Mouse (Mus musculus): ENCODE results near the gene Fahd1. TPM values are rescaled to one million over a fixed set of nuclear protein-coding genes. Genes with fewer than 3 reads are reported as not detected.

Gene Fahd1
- 19.1 TPM in 2 replicates for polyA plus RNA-seq (2015; fragmentation: Nextera tagmentation; extraction: Ambion mirVana)

DNA sequence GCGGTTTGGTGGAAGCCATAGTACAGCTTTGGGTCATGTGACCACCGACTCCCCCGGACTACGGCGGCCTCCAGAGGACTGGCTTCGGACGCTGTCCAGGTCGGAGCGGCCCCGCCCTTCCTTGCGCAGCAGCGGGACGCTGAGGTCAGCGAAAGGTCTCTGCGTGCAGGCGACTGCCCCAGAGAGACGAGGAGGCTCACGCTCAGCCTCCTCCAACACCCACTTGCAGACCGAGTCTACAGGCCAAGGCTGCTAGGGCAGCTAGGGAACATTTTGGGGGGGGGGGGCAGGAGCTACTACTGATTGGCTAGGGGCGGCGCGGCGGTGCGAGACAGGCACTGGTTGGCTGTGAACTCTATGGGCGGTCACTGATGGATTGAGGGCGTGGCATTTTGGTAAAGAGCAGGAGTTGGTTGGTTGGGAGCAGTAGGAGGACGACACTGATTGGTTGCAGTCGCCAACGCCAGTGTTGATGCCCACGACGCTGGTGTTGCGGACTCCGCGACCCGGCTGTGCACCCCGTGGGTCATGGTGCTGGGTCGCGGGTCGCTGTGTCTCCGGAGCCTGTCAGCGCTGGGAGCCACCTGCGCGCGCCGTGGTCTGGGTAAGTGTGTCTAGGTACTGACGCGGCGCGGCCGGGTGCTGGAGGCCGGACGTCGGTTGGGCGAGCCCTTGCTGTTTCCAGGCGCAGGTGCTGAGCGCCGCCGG is at the start of gene Fahd1:
Gene Fahd1 (minus strand): TSS at position 300 of the 708 bp plus-strand sequence.
- no peaks in the 10 kb centered on the region for H3K9me3 ChIP-seq
- H3K4me3 ChIP-seq = peak within 1 kb of the TSS; percentile 98
- H3K9ac ChIP-seq = peak within 1 kb of the TSS; percentile 88
- peak; percentile 100 for ATAC-seq (replicated peaks)
- H3K4me1 ChIP-seq = peaks cover 26% of the 10 kb centered on the region
- peak within 1 kb of the TSS; percentile 97 for H3K27ac ChIP-seq
- peak within 1 kb of the TSS; percentile 95 for H3K4me2 ChIP-seq
- peaks cover 3% of the 10 kb centered on the region; the same call in 1 of the 2 replicates for H3K36me3 ChIP-seq (replicated peaks)
- H3K27me3 ChIP-seq (replicated peaks) = no peaks in the 10 kb centered on the region
- 0% methylated on average over 58 of the region's 58 CpGs for WGBS

- Histone ChIP-seq H3K27me3 (replicated peaks) (no peaks in the 10 kb centered on the region), H3K4me2 (no peak overlapping the region), H3K4me3 (no peak overlapping the region), H3K27ac (no peak overlapping the region), H3K9me3 (no peaks in the 10 kb centered on the region), H3K4me1 (peaks cover 36% of the 10 kb centered on the region), H3K9ac (no peak overlapping the region), H3K36me3 (replicated peaks) (peaks cover 66% of the 10 kb centered on the region)
- ATAC-seq (replicated peaks) = no peak
- 83% methylated on average over 5 of the region's 5 CpGs for WGBS
Observed at GRCm38 (mm10) chr17:24899153-24899552, 49.0 kb upstream of the Fahd1 start.

- Histone ChIP-seq H3K27me3 (replicated peaks) (no peaks in the 10 kb centered on the region), H3K4me3 (peak overlapping the region; percentile 4; the same call in 1 of the 2 replicates), H3K4me1 (peaks cover 45% of the 10 kb centered on the region), H3K4me2 (0 out of 2 replicates have a peak overlapping the region, but pooled peaks have one; percentile 92), H3K9ac (peak overlapping the region; percentile 90; the same call in 1 of the 2 replicates), H3K9me3 (no peaks in the 10 kb centered on the region), H3K27ac (no peak overlapping the region), H3K36me3 (replicated peaks) (peaks cover 60% of the 10 kb centered on the region)
- ATAC-seq (replicated peaks) = no peak
- 92% methylated on average over 4 of the region's 4 CpGs for WGBS
Observed at GRCm38 (mm10) chr17:24898041-24898854, 48.1 kb upstream of the Fahd1 start.

DNA sequence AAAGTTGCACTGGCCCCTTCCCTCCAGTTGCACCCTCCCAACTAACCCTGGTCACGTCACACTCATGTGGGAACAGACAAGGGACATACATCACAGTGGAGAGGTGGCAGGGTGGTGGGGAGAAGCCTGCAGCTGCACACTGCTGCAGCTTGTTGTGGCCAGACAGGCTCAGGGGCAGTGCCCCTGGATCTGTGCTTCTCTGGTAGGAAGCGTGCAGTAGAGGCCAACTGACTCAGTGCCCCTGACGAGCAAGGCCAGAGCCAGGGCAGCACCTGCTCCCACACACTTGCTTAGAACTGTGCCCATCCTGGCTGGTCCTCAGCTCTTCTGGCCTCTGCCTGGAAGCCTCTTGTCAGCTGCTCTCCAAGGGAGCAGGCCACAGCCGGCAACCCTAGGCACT is 47.4 kb upstream of the Fahd1 start:
- H3K27me3 ChIP-seq (replicated peaks) = no peaks in the 10 kb centered on the region
- no peak for ATAC-seq (replicated peaks)
- peak overlapping the region; percentile 90; the same call in 1 of the 2 replicates for H3K9ac ChIP-seq
- H3K36me3 ChIP-seq (replicated peaks) = peaks cover 60% of the 10 kb centered on the region
- H3K9me3 ChIP-seq = no peaks in the 10 kb centered on the region
- peak overlapping the region; percentile 76 for H3K4me3 ChIP-seq
- WGBS = 81% methylated on average over 4 of the region's 4 CpGs
- peaks cover 50% of the 10 kb centered on the region for H3K4me1 ChIP-seq
- H3K4me2 ChIP-seq = peak overlapping the region; percentile 92
- 0 out of 2 replicates have a peak overlapping the region, but pooled peaks have one; percentile 14 for H3K27ac ChIP-seq

DNA sequence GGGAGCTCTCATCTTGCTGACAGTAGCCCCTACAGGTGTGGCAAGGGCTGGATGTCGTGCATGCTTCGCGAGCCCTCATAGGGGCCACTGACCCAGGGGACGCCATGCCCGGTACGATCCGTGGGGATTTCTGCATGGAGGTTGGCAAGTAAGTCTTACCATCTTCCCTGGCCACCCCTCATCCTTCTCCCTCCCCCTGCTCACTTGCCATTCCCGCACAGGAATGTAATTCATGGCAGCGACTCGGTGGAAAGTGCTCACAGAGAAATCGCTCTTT is 46.8 kb upstream of the Fahd1 start:
- H3K4me3 ChIP-seq = peak overlapping the region; percentile 76
- 30% methylated on average over 11 of the region's 11 CpGs for WGBS
- peak overlapping the region; percentile 88 for H3K27ac ChIP-seq
- H3K4me1 ChIP-seq = peaks cover 50% of the 10 kb centered on the region
- no peaks in the 10 kb centered on the region for H3K27me3 ChIP-seq (replicated peaks)
- H3K9me3 ChIP-seq = no peaks in the 10 kb centered on the region
- H3K4me2 ChIP-seq = peak overlapping the region; percentile 92
- no peak for ATAC-seq (replicated peaks)
- peak overlapping the region; percentile 90 for H3K9ac ChIP-seq
- peaks cover 54% of the 10 kb centered on the region for H3K36me3 ChIP-seq (replicated peaks)

- H3K27ac ChIP-seq = peak within 1 kb of the TSS; percentile 88
- H3K9me3 ChIP-seq = no peaks in the 10 kb centered on the region
- peak within 1 kb of the TSS; percentile 90 for H3K9ac ChIP-seq
- peak within 1 kb of the TSS; percentile 92 for H3K4me2 ChIP-seq
- H3K27me3 ChIP-seq (replicated peaks) = no peaks in the 10 kb centered on the region
- H3K36me3 ChIP-seq (replicated peaks) = peaks cover 50% of the 10 kb centered on the region
- ATAC-seq (replicated peaks) = peak; percentile 65
- H3K4me3 ChIP-seq = peak within 1 kb of the TSS; percentile 76
- peaks cover 50% of the 10 kb centered on the region for H3K4me1 ChIP-seq
- under 1% methylated on average over 50 of the region's 50 CpGs for WGBS
Observed at GRCm38 (mm10) chr17:24896241-24896992, 46.3 kb upstream of the Fahd1 start, which contains the start of gene Nme3. Gene Nme3 (plus strand): TSS chr17:24896500.

- Histone ChIP-seq H3K36me3 (replicated peaks) (peaks cover 50% of the 10 kb centered on the region), H3K4me3 (peak overlapping the region; percentile 76), H3K9ac (peak overlapping the region; percentile 90), H3K4me1 (peaks cover 50% of the 10 kb centered on the region), H3K27me3 (replicated peaks) (no peaks in the 10 kb centered on the region), H3K9me3 (no peaks in the 10 kb centered on the region), H3K4me2 (peak overlapping the region; percentile 92), H3K27ac (peak overlapping the region; percentile 88)
- ATAC-seq (replicated peaks) = no peak
- WGBS = 10% methylated on average over 23 of the region's 23 CpGs
Observed at GRCm38 (mm10) chr17:24895571-24896240, 45.5 kb upstream of the Fahd1 start.

GRCm38 (mm10) chr17:24894995-24895547 is 44.9 kb upstream of the Fahd1 start, which contains the start of the genes Eme2 and Mrps34:
Gene Eme2 (minus strand): TSS chr17:24895087.
Gene Mrps34 (plus strand): TSS chr17:24895116.
- H3K4me3 ChIP-seq = peak within 1 kb of the TSS; percentile 76
- peak; percentile 68 for ATAC-seq (replicated peaks)
- peak within 1 kb of the TSS; percentile 90 for H3K9ac ChIP-seq
- H3K9me3 ChIP-seq = no peaks in the 10 kb centered on the region
- under 1% methylated on average over 62 of the region's 62 CpGs for WGBS
- peaks cover 50% of the 10 kb centered on the region for H3K4me1 ChIP-seq
- H3K4me2 ChIP-seq = peak within 1 kb of the TSS; percentile 92
- no peaks in the 10 kb centered on the region for H3K27me3 ChIP-seq (replicated peaks)
- peak within 1 kb of the TSS; percentile 88 for H3K27ac ChIP-seq
- peaks cover 50% of the 10 kb centered on the region for H3K36me3 ChIP-seq (replicated peaks)

DNA sequence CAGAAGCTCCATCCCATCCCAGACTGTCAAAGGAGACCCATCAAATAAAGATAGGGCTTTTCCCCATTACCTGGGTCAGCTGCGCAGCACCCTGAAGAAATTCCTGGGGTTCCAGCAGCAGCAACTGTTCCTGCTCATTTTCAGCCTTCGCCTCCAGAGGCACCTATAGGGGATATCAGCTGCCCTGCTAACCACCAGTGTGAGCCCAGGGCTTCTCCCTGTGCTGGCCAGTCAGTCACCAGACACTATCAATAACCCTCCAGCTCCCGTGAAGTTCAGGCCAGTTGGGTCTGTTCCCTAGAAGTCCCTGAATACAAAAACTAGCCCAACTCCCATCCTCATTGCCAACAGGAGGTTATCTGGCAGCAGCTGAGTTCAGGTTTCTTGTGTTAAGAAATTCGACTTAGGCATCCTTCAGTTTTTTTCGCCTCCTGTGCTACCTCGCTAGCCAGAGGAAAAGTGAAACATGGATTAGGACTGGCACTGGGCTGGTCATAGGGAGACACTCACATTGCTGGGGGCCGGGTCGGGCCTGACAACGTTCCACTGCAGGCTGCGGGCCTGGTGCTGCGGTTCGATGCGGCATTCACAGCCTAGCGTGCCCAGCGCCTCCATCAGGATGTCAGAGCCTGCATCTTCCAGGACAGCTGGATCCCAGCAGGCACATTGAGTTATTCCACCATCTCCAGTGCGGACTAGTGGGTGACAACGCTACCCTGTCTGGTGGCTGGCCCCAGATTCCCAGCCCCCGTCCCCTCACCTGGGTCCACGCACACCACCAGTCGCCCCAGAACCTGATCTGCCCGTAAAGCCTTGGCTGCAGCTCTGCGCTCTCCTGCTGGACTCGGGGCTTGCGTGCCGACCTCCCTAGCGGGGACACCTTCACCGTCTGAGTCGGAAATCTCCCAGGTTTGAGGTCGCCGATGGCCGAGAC is 44.2 kb upstream of the Fahd1 start:
- peaks cover 42% of the 10 kb centered on the region for H3K36me3 ChIP-seq (replicated peaks)
- ATAC-seq (replicated peaks) = peak; percentile 31

DNA sequence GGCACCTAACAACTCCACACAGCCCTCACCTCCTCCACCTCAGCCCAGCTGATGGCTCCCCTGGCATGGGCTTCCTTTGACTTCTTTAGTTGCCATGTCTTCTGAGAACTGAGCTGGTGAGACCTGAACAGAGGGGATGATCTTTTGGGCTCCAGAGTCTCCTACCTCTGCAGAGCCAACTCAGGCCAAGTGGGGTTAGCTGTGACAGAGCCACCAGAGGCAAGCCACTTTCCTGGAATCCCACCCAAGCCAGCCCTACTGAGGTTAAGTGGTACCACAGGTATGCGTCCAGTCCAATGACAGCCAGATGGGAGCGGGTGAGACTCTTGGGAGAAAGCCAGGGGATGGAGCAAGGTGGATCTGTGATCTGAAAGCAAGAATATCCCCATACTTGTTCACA is 43.1 kb upstream of the Fahd1 start:
- Histone ChIP-seq H3K4me1 (peaks cover 54% of the 10 kb centered on the region), H3K4me3 (no peak overlapping the region), H3K27ac (no peak overlapping the region), H3K4me2 (no peak overlapping the region), H3K27me3 (replicated peaks) (no peaks in the 10 kb centered on the region), H3K36me3 (replicated peaks) (peaks cover 32% of the 10 kb centered on the region), H3K9ac (no peak overlapping the region), H3K9me3 (no peaks in the 10 kb centered on the region)
- no peak for ATAC-seq (replicated peaks)
- 90% methylated on average over 2 of the region's 2 CpGs for WGBS

More for the DNA sequence above, 44.2 kb upstream of the Fahd1 start:
- peak overlapping the region; percentile 76 for H3K4me3 ChIP-seq
- WGBS = 12% methylated on average over 31 of the region's 31 CpGs
- peak overlapping the region; percentile 88 for H3K27ac ChIP-seq
- H3K9me3 ChIP-seq = no peaks in the 10 kb centered on the region
- no peaks in the 10 kb centered on the region for H3K27me3 ChIP-seq (replicated peaks)
- peak overlapping the region; percentile 92 for H3K4me2 ChIP-seq
- H3K9ac ChIP-seq = peak overlapping the region; percentile 90
- H3K4me1 ChIP-seq = peaks cover 50% of the 10 kb centered on the region
